Mouse (Mus musculus): ENCODE data around the gene Runx3. TPM values are rescaled to one million over a fixed set of nuclear protein-coding genes. Genes with fewer than 3 reads are reported as not detected.

The Runx3 gene
- polyA plus RNA-seq, 1 experiment = 20.8 TPM

GRCm38 (mm10) chr4:135102019-135102740 lies 18.3 kb upstream of the Runx3 start:
- no peak overlapping the region for H3K27ac ChIP-seq (ENCODE audit: control insufficient read depth, insufficient read depth, low read depth, low read length, poor library complexity)
- no peak overlapping the region for H3K4me3 ChIP-seq (replicated peaks; ENCODE audit: control insufficient read depth, low read depth, low read length)
- 55% methylated on average over 13 of the region's 13 CpGs for WGBS
- TF ChIP-seq CTCF (IDR thresholded peaks at IDR 0.05; ENCODE audit: control insufficient read depth, insufficient read depth, low read length) (no peak), POLR2A (IDR thresholded peaks at IDR 0.05; ENCODE audit: borderline replicate concordance, control insufficient read depth, low read depth, low read length) (no peak)
- H3K4me1 ChIP-seq (ENCODE audit: control insufficient read depth, insufficient read depth, low read length) = no peaks in the 10 kb centered on the region

DNA sequence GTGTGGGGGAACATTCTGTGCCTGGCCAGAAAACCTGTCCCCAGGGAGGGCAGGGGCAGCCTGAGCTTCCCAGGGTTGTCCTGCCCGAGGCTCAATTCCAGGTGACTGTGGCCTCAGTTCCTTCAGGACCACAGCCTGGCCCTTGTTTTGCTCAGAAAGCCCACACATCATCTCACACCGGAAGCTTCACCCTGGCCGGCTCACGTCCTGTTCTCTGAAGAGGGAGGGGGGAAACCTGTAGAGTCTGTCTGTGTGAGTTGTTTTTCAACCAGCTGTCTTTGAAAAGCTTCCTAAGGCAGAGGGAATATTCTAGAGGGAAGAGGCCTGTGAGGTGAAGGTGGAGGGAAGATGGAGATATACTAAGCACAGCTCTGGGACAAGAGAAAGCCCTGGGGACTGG lies 17.7 kb upstream of the Runx3 start:
- WGBS = 4% methylated on average over 4 of the region's 4 CpGs
- Histone ChIP-seq H3K4me3 (replicated peaks; ENCODE audit: control insufficient read depth, low read depth, low read length) (no peak overlapping the region), H3K4me1 (ENCODE audit: control insufficient read depth, insufficient read depth, low read length) (no peaks in the 10 kb centered on the region), H3K27ac (ENCODE audit: control insufficient read depth, insufficient read depth, low read depth, low read length, poor library complexity) (no peak overlapping the region)
- TF ChIP-seq POLR2A (IDR thresholded peaks at IDR 0.05; ENCODE audit: borderline replicate concordance, control insufficient read depth, low read depth, low read length) (no peak), CTCF (IDR thresholded peaks at IDR 0.05; ENCODE audit: control insufficient read depth, insufficient read depth, low read length) (no peak)

- TF ChIP-seq CTCF (IDR thresholded peaks at IDR 0.05; ENCODE audit: control insufficient read depth, insufficient read depth, low read length) (no peak), POLR2A (IDR thresholded peaks at IDR 0.05; ENCODE audit: borderline replicate concordance, control insufficient read depth, low read depth, low read length) (no peak)
- 69% methylated on average over 5 of the region's 5 CpGs for WGBS
- Histone ChIP-seq H3K4me1 (ENCODE audit: control insufficient read depth, insufficient read depth, low read length) (no peaks in the 10 kb centered on the region), H3K27ac (ENCODE audit: control insufficient read depth, insufficient read depth, low read depth, low read length, poor library complexity) (no peak overlapping the region), H3K4me3 (replicated peaks; ENCODE audit: control insufficient read depth, low read depth, low read length) (no peak overlapping the region)
Observed at GRCm38 (mm10) chr4:135103800-135104199, 16.7 kb upstream of the Runx3 start.

DNA sequence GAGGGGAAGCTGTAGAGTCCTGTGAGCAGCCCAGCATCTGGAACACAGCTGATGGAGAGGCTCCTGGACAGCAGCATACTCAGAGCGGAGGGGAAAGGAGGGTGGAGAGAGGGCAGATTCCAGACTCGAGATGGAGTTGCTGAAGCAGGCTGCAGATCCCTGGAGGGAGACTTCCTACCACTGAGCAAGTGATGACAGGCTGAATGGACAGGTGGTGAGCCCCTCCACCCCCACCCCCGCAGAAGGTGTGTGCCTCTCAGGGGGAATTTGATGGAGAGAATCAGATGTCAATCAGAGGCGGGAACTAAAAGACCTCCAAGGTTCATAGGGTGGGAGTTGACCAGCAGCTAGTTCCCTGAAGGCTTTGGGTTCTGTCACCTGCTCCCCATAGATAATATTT lies 13.5 kb upstream of the Runx3 start:
- 71% methylated on average over 4 of the region's 4 CpGs for WGBS
- Histone ChIP-seq H3K4me3 (replicated peaks; ENCODE audit: control insufficient read depth, low read depth, low read length) (no peak overlapping the region), H3K4me1 (ENCODE audit: control insufficient read depth, insufficient read depth, low read length) (no peaks in the 10 kb centered on the region), H3K27ac (ENCODE audit: control insufficient read depth, insufficient read depth, low read depth, low read length, poor library complexity) (no peak overlapping the region)
- TF ChIP-seq POLR2A (IDR thresholded peaks at IDR 0.05; ENCODE audit: borderline replicate concordance, control insufficient read depth, low read depth, low read length) (no peak), CTCF (IDR thresholded peaks at IDR 0.05; ENCODE audit: control insufficient read depth, insufficient read depth, low read length) (no peak)

DNA sequence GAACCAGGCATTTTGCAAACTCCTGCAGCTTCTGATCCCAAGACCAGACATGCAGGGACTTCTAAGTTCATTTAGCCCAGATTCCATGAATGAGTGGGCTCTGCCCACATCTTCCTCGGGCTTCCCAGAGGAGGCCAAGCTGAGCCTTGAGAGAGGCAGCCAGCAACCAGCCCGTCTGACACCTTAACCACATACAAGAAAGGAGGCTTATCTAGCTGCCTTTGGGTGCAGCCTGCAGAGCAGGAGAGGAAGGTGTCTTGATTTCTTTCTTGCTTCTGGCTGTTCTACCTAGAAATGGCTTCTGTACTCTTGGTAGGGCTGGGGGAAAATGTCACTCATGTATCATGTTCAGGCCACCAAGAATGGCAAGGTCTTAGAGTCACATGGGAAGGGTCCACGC lies 11.8 kb upstream of the Runx3 start:
- H3K4me3 ChIP-seq (replicated peaks; ENCODE audit: control insufficient read depth, low read depth, low read length) = no peak overlapping the region
- H3K4me1 ChIP-seq (ENCODE audit: control insufficient read depth, insufficient read depth, low read length) = no peaks in the 10 kb centered on the region
- H3K27ac ChIP-seq (ENCODE audit: control insufficient read depth, insufficient read depth, low read depth, low read length, poor library complexity) = no peak overlapping the region
- TF ChIP-seq POLR2A (IDR thresholded peaks at IDR 0.05; ENCODE audit: borderline replicate concordance, control insufficient read depth, low read depth, low read length) (no peak), CTCF (IDR thresholded peaks at IDR 0.05; ENCODE audit: control insufficient read depth, insufficient read depth, low read length) (no peak)
- 72% methylated on average over 3 of the region's 3 CpGs for WGBS

DNA sequence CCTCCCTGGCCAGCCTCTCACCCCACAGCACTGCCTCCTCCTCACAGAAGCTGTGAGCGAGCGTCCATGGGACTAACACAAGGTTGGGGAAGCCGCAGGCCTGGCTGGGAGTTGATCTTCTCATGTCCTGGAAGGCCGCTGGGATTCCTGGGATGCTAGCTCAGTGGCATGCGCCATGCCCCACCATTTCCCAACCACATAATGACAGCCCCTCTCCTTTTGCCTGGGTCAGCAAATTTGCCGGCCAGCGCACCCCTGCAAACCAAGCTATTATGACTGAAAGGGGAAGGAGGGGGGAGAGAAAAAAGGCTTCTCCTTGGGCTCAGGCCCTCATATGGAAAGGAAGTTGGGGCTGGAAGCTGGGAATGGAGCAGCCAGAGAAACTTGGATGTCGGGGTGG lies 6.8 kb upstream of the Runx3 start:
- H3K27ac ChIP-seq (ENCODE audit: control insufficient read depth, insufficient read depth, low read depth, low read length, poor library complexity) = no peak overlapping the region
- WGBS = 86% methylated on average over 8 of the region's 8 CpGs
- TF ChIP-seq CTCF (IDR thresholded peaks at IDR 0.05; ENCODE audit: control insufficient read depth, insufficient read depth, low read length) (no peak), POLR2A (IDR thresholded peaks at IDR 0.05; ENCODE audit: borderline replicate concordance, control insufficient read depth, low read depth, low read length) (no peak)
- no peak overlapping the region for H3K4me3 ChIP-seq (replicated peaks; ENCODE audit: control insufficient read depth, low read depth, low read length)
- peaks cover 2% of the 10 kb centered on the region; the same call in 1 of the 2 replicates for H3K4me1 ChIP-seq (ENCODE audit: control insufficient read depth, insufficient read depth, low read length)

GRCm38 (mm10) chr4:135114301-135114700 lies 6.2 kb upstream of the Runx3 start:
- Histone ChIP-seq H3K4me1 (ENCODE audit: control insufficient read depth, insufficient read depth, low read length) (peaks cover 2% of the 10 kb centered on the region; the same call in 1 of the 2 replicates), H3K27ac (ENCODE audit: control insufficient read depth, insufficient read depth, low read depth, low read length, poor library complexity) (no peak overlapping the region), H3K4me3 (replicated peaks; ENCODE audit: control insufficient read depth, low read depth, low read length) (no peak overlapping the region)
- TF ChIP-seq CTCF (IDR thresholded peaks at IDR 0.05; ENCODE audit: control insufficient read depth, insufficient read depth, low read length) (no peak), POLR2A (IDR thresholded peaks at IDR 0.05; ENCODE audit: borderline replicate concordance, control insufficient read depth, low read depth, low read length) (no peak)
- 80% methylated on average over 10 of the region's 10 CpGs for WGBS

- Histone ChIP-seq H3K4me1 (ENCODE audit: control insufficient read depth, insufficient read depth, low read length) (peaks cover 2% of the 10 kb centered on the region; the same call in 1 of the 2 replicates), H3K4me3 (replicated peaks; ENCODE audit: control insufficient read depth, low read depth, low read length) (no peak overlapping the region), H3K27ac (ENCODE audit: control insufficient read depth, insufficient read depth, low read depth, low read length, poor library complexity) (no peak overlapping the region)
- 62% methylated on average over 14 of the region's 14 CpGs for WGBS
- TF ChIP-seq POLR2A (IDR thresholded peaks at IDR 0.05; ENCODE audit: borderline replicate concordance, control insufficient read depth, low read depth, low read length) = no peak
- TF ChIP-seq CTCF (IDR thresholded peaks at IDR 0.05; ENCODE audit: control insufficient read depth, insufficient read depth, low read length) = no peak
Observed at GRCm38 (mm10) chr4:135115426-135116170, 4.9 kb upstream of the Runx3 start.
